Mouse (Mus musculus) testis, adult 2 months (tissue): Measurements from ENCODE around the gene Bet1l. TPM values are rescaled to one million over a fixed set of nuclear protein-coding genes. Genes with fewer than 3 reads are reported as not detected.

Source experiments
- H3K27ac ChIP-seq: fragments of 200-500 bp; 2 replicates; pipeline ENCODE4 v1.5.1; 2012; ENCODE audit warnings: low read depth, low read length; ENCODE audit not compliant: control insufficient read depth, insufficient read depth
- H3K27me3 ChIP-seq: fragments of 200-500 bp; 2 replicates; pipeline ENCODE4 v1.6.1; 2012; ENCODE audit warnings: mild to moderate bottlenecking, low read length, moderate library complexity; ENCODE audit not compliant: control insufficient read depth, insufficient read depth
- H3K36me3 ChIP-seq: fragments of 200-500 bp; 2 replicates; pipeline ENCODE4 v1.6.1; 2012; ENCODE audit warnings: mild to moderate bottlenecking, low read length; ENCODE audit not compliant: control insufficient read depth, insufficient read depth
- H3K4me1 ChIP-seq: fragments of 200-500 bp; 2 replicates; pipeline ENCODE4 v1.6.1; 2012; ENCODE audit warnings: low read length; ENCODE audit not compliant: control insufficient read depth, insufficient read depth
- H3K4me3 ChIP-seq: fragments of 200-500 bp; 2 replicates; pipeline ENCODE4 v1.5.1; 2012; ENCODE audit warnings: low read depth, mild to moderate bottlenecking, low read length, moderate library complexity, mixed read lengths; ENCODE audit not compliant: control insufficient read depth
- CTCF ChIP-seq: fragments of 200-500 bp; IDR thresholded peaks from 2 replicates; pipeline ENCODE4 v1.5.1; 2012; ENCODE audit warnings: low read depth, mild to moderate bottlenecking, inconsistent platforms, low read length, moderate library complexity; ENCODE audit not compliant: control insufficient read depth, insufficient read depth, insufficient replicate concordance
- POLR2A ChIP-seq: fragments of 200-500 bp; IDR thresholded peaks from 2 replicates; pipeline ENCODE4 v1.6.1; 2012; ENCODE audit warnings: low read depth, mild to moderate bottlenecking, inconsistent platforms, low read length, moderate library complexity; ENCODE audit not compliant: control insufficient read depth
- polyA plus RNA-seq: library from polyadenylated mRNA; depleted of rRNA; stranded (reverse); fragments of >200 nt; gene quantifications from 2 replicates; pipeline ENCODE4 v1.2.3, GENCODE M21; 2012

The Bet1l gene
- polyA plus RNA-seq, 1 experiment, result 20.8 TPM

GRCm38 (mm10) chr7:140839556-140839955 is 17.8 kb downstream of the Bet1l start:
- H3K27ac ChIP-seq, result no peak overlapping the region
- no peaks in the 10 kb centered on the region for H3K27me3 ChIP-seq
- peaks cover 3% of the 10 kb centered on the region; the same call in 1 of the 2 replicates for H3K4me1 ChIP-seq
- no peak overlapping the region for H3K4me3 ChIP-seq
- TF ChIP-seq CTCF (no peak), POLR2A (no peak)
- H3K36me3 ChIP-seq, result no peaks in the 10 kb centered on the region

- no peak overlapping the region for H3K27ac ChIP-seq
- H3K4me1 ChIP-seq, result no peaks in the 10 kb centered on the region; the same call in 1 of the 2 replicates
- H3K27me3 ChIP-seq, result no peaks in the 10 kb centered on the region
- TF ChIP-seq POLR2A (no peak), CTCF (no peak)
- no peak overlapping the region for H3K4me3 ChIP-seq
- no peaks in the 10 kb centered on the region for H3K36me3 ChIP-seq
Measured at GRCm38 (mm10) chr7:140836243-140837115, 20.9 kb downstream of the Bet1l start.

- H3K4me1 ChIP-seq, result no peaks in the 10 kb centered on the region; the same call in 1 of the 2 replicates
- H3K36me3 ChIP-seq, result no peaks in the 10 kb centered on the region
- no peak overlapping the region for H3K4me3 ChIP-seq
- no peak overlapping the region for H3K27ac ChIP-seq
- no peak for TF ChIP-seq CTCF
- TF ChIP-seq POLR2A, result no peak
- H3K27me3 ChIP-seq, result no peaks in the 10 kb centered on the region
Measured at GRCm38 (mm10) chr7:140835758-140836087, 21.7 kb downstream of the Bet1l start.

GRCm38 (mm10) chr7:140834968-140835757 is 22.2 kb downstream of the Bet1l start, which contains the start of gene Urah:
Gene Urah (plus strand): TSS chr7:140835018.
- Histone ChIP-seq H3K4me3 (no peak within 1 kb of the TSS), H3K36me3 (no peaks in the 10 kb centered on the region), H3K27ac (no peak within 1 kb of the TSS), H3K4me1 (no peaks in the 10 kb centered on the region; the same call in 1 of the 2 replicates), H3K27me3 (no peaks in the 10 kb centered on the region)
- TF ChIP-seq CTCF, result no peak
- TF ChIP-seq POLR2A, result no peak

GRCm38 (mm10) chr7:140833341-140833740 is 24.0 kb downstream of the Bet1l start:
- no peak for TF ChIP-seq CTCF
- no peak for TF ChIP-seq POLR2A
- Histone ChIP-seq H3K36me3 (no peaks in the 10 kb centered on the region), H3K27me3 (no peaks in the 10 kb centered on the region), H3K4me1 (no peaks in the 10 kb centered on the region; the same call in 1 of the 2 replicates), H3K4me3 (no peak overlapping the region), H3K27ac (no peak overlapping the region)

- Histone ChIP-seq H3K27me3 (no peaks in the 10 kb centered on the region), H3K4me1 (no peaks in the 10 kb centered on the region; the same call in 1 of the 2 replicates), H3K36me3 (no peaks in the 10 kb centered on the region), H3K4me3 (no peak overlapping the region), H3K27ac (no peak overlapping the region)
- TF ChIP-seq CTCF (no peak), POLR2A (no peak)
Measured at GRCm38 (mm10) chr7:140831447-140831846, 25.9 kb downstream of the Bet1l start.

- Histone ChIP-seq H3K27ac (no peak overlapping the region), H3K36me3 (no peaks in the 10 kb centered on the region), H3K4me3 (no peak overlapping the region), H3K27me3 (no peaks in the 10 kb centered on the region), H3K4me1 (no peaks in the 10 kb centered on the region)
- TF ChIP-seq POLR2A (no peak), CTCF (no peak)
Measured at GRCm38 (mm10) chr7:140828171-140828881, 29.1 kb downstream of the Bet1l start.
